Mouse (Mus musculus) erythroblast, embryonic 14.5 days (primary cell): ENCODE results near the gene Atp5j.

Experiments
- GATA1 ChIP-seq: IDR thresholded peaks from 2 replicates; pipeline ENCODE4 v1.6.1; 2012; ENCODE audit warnings: low read length, inconsistent platforms, mixed read lengths
- TAL1 ChIP-seq: IDR thresholded peaks from 3 replicates; pipeline ENCODE4 v1.6.1; 2012; ENCODE audit warnings: low read length, inconsistent platforms, mixed read lengths

GRCm38 (mm10) chr16:84831696-84832095 lies 3.7 kb downstream of the Atp5j start:
- TF ChIP-seq TAL1 (no peak), GATA1 (no peak)
